Mouse (Mus musculus) cerebellum, adult 2 months (tissue): Measurements from ENCODE around the gene Plekhm3. TPM values are rescaled to one million over a fixed set of nuclear protein-coding genes. Genes with fewer than 3 reads are reported as not detected.

Experiments
- DNase-seq, 2 experiments: peaks; one replicate each; pipeline ENCODE4 v3.0.0; 2021
- H3K27ac ChIP-seq: fragments of 200-500 bp; 2 replicates; pipeline ENCODE4 v1.5.1; 2012; ENCODE audit warnings: low read length, control low read depth, inconsistent platforms; ENCODE audit not compliant: insufficient read depth
- H3K27me3 ChIP-seq: fragments of 200-500 bp; 2 replicates; pipeline ENCODE4 v1.6.1; 2012; ENCODE audit warnings: inconsistent platforms, mild to moderate bottlenecking, low read length, moderate library complexity; ENCODE audit not compliant: control insufficient read depth, insufficient read depth
- H3K4me1 ChIP-seq: fragments of 200-500 bp; 2 replicates; pipeline ENCODE4 v1.6.1; 2011; ENCODE audit warnings: low read length; ENCODE audit not compliant: control insufficient read depth, insufficient read depth
- H3K4me3 ChIP-seq: fragments of 200-500 bp; replicated peaks from 2 replicates; pipeline ENCODE3; 2011; ENCODE audit warnings: mild to moderate bottlenecking, low read depth, low read length, control low read depth; ENCODE audit not compliant: insufficient read depth
- CTCF ChIP-seq: fragments of 200-500 bp; IDR thresholded peaks from 2 replicates; pipeline ENCODE4 v1.5.1; 2011; ENCODE audit warnings: low read depth, mild to moderate bottlenecking, control low read depth, low read length, moderate library complexity, borderline replicate concordance; ENCODE audit not compliant: insufficient read depth
- POLR2A ChIP-seq: fragments of 200-500 bp; IDR thresholded peaks from 2 replicates; pipeline ENCODE4 v1.6.1; 2011; ENCODE audit warnings: low read length, control low read depth, borderline replicate concordance; ENCODE audit not compliant: insufficient read depth
- WGBS: fragments of 180-500 bp; shearing (Covaris S2); methylation state at CpG from one replicate; pipeline ENCODE4 v1.1.7; 2018; 5-methylcytosine and 5-hydroxymethylcytosine counted together
- polyA plus RNA-seq: library from polyadenylated mRNA; depleted of rRNA; stranded (reverse); fragments of >200 nt; gene quantifications from 2 replicates; pipeline ENCODE4 v1.2.3, GENCODE M21; 2012

Plekhm3 gene
- polyA plus RNA-seq, 1 experiment: 14.5 TPM

GRCm38 (mm10) chr1:64852272-64852671 lies 104.4 kb downstream of the Plekhm3 start:
- no peak for TF ChIP-seq POLR2A
- no peak for TF ChIP-seq CTCF
- 93% methylated on average over 2 of the region's 2 CpGs for WGBS
- H3K27ac ChIP-seq: no peak overlapping the region
- no peaks in the 10 kb centered on the region for H3K27me3 ChIP-seq
- no peak overlapping the region for H3K4me3 ChIP-seq
- H3K4me1 ChIP-seq: peaks cover 6% of the 10 kb centered on the region; the same call in 1 of the 2 replicates
- DNase-seq: no peak

GRCm38 (mm10) chr1:64850345-64850744 lies 106.3 kb downstream of the Plekhm3 start:
- 87% methylated on average over 2 of the region's 2 CpGs for WGBS
- Histone ChIP-seq H3K4me3 (no peak overlapping the region), H3K27me3 (no peaks in the 10 kb centered on the region), H3K4me1 (peaks cover 6% of the 10 kb centered on the region; the same call in 1 of the 2 replicates), H3K27ac (no peak overlapping the region)
- TF ChIP-seq POLR2A: no peak
- TF ChIP-seq CTCF: no peak
- no peak for DNase-seq

GRCm38 (mm10) chr1:64848996-64849395 lies 107.6 kb downstream of the Plekhm3 start:
- peaks cover 6% of the 10 kb centered on the region; the same call in 1 of the 2 replicates for H3K4me1 ChIP-seq
- H3K27ac ChIP-seq: no peak overlapping the region
- no peaks in the 10 kb centered on the region for H3K27me3 ChIP-seq
- TF ChIP-seq POLR2A: no peak
- no peak for TF ChIP-seq CTCF
- no peak overlapping the region for H3K4me3 ChIP-seq
- 69% methylated on average over 1 of the region's 1 CpGs for WGBS
- no peak for DNase-seq

GRCm38 (mm10) chr1:64848081-64848480 lies 108.5 kb downstream of the Plekhm3 start:
- H3K4me1 ChIP-seq: 0 out of 2 replicates have a peak, but pooled peaks cover 6% of the 10 kb centered on the region
- WGBS: 72% methylated on average over 7 of the region's 7 CpGs
- H3K27me3 ChIP-seq: no peaks in the 10 kb centered on the region
- no peak for DNase-seq
- H3K27ac ChIP-seq: no peak overlapping the region
- no peak for TF ChIP-seq POLR2A
- no peak overlapping the region for H3K4me3 ChIP-seq

- TF ChIP-seq CTCF: no peak
- TF ChIP-seq POLR2A: no peak
- Histone ChIP-seq H3K4me3 (no peak overlapping the region), H3K27ac (no peak overlapping the region), H3K27me3 (no peaks in the 10 kb centered on the region), H3K4me1 (0 out of 2 replicates have a peak, but pooled peaks cover 6% of the 10 kb centered on the region)
- no peak for DNase-seq
These were observed 109.1 kb downstream of the Plekhm3 start for GRCm38 (mm10) chr1:64847565-64847964.

GRCm38 (mm10) chr1:64844978-64845377 lies 111.6 kb downstream of the Plekhm3 start:
- 87% methylated on average over 3 of the region's 3 CpGs for WGBS
- no peak for DNase-seq
- H3K4me1 ChIP-seq: 0 out of 2 replicates have a peak, but pooled peaks cover 3% of the 10 kb centered on the region

DNA sequence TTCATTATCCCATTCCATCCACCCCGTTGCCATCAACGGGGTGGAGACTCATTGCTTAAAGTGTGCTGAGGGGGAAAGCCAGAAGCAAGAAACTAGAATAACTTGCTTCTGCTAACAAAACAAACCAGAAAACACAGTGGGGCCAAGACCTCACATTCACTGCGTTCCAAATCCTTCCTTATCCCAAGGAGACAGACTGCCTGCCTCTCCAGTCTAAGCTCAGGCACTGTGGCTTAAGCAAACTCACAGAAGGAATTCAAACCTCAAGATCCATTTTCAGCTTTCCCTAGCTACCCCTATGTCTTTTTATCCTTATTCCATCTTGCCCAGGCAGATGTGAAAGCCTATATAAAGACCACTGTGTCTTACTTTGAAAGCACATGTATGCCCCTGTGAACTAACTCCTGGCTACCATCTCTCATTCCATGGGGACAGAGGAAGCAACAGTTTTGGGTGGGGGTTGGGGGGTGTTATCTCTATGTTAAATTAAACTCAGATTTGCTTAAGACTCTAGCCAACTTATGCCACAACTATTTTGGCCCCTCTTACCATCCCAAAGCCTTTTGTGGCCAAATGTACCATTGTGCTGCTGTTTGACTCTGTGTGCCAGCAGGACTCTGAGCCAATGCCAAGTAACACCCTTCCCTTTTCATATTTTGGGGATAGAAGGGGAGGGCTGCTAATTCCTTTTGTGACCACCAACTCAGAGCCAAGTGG lies 112.6 kb downstream of the Plekhm3 start:
- no peak for DNase-seq
- no peak overlapping the region for H3K27ac ChIP-seq
- no peak overlapping the region for H3K4me3 ChIP-seq
- 0 out of 2 replicates have a peak, but pooled peaks cover 3% of the 10 kb centered on the region for H3K4me1 ChIP-seq
- H3K27me3 ChIP-seq: no peaks in the 10 kb centered on the region
- WGBS: 74% methylated on average over 3 of the region's 3 CpGs
- no peak for TF ChIP-seq CTCF
- no peak for TF ChIP-seq POLR2A

More at GRCm38 (mm10) chr1:64844978-64845377, 111.6 kb downstream of the Plekhm3 start:
- no peak overlapping the region for H3K4me3 ChIP-seq
- H3K27ac ChIP-seq: no peak overlapping the region
- TF ChIP-seq CTCF (no peak), POLR2A (no peak)
- H3K27me3 ChIP-seq: no peaks in the 10 kb centered on the region

DNA sequence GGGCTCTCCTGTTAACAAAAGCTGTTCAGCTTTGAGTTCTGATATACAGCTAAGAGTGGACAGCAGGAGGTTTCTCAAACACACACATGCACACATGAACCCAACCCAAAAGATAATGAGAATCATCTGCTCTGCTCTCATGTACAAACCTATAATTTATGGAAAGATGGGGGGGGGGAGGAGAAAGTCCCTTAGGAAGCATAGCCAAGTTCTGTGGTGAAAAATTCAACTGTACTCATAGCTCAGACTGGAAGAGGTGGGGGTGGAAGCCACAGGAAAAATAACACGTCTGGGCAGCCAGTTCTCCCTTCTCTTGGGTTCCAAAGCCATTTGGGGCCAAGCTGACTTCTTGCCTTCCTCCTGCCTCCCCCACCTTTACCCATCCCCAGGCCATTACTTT lies 115.7 kb downstream of the Plekhm3 start:
- H3K4me1 ChIP-seq: no peaks in the 10 kb centered on the region
- no peak for DNase-seq
- no peak overlapping the region for H3K27ac ChIP-seq
- whole genome bisulfite sequencing: 37% methylated on average over 1 of the region's 1 CpGs
- no peaks in the 10 kb centered on the region for H3K27me3 ChIP-seq
- H3K4me3 ChIP-seq: no peak overlapping the region
- TF ChIP-seq POLR2A (no peak), CTCF (no peak)
